Mouse (Mus musculus) forebrain, embryonic 11.5 days (tissue): ENCODE measurements around the gene Zfp709. TPM values are rescaled to one million over a fixed set of nuclear protein-coding genes. Genes with fewer than 3 reads are reported as not detected.
A peak's percentile ranks its signal among the peaks of the same experiment; 100 is the strongest.
"Not testable (repeated sequence)": the region's sequence is repeated elsewhere in the genome, so short reads cannot be mapped to it uniquely, and the experiment has no call there.

Experiments
- ATAC-seq: fragments of 200-750 bp; cut with Nextera tagmentation; replicated peaks from 2 replicates; pipeline ENCODE4 v1.8.0; 2017; ENCODE audit warnings: moderate TSS enrichment; ENCODE audit not compliant: low FRiP score
- DNase-seq: peaks from one replicate; pipeline ENCODE4 v3.0.0-alpha.2; 2017; ENCODE audit warnings: low spot score
- H3K27ac ChIP-seq: fragments of 300-500 bp; sonication (generic); 2 replicates; pipeline ENCODE4 v1.5.1; 2014; ENCODE audit warnings: low read depth, low read length
- H3K27me3 ChIP-seq: fragments of 300-500 bp; sonication (generic); 2 replicates; pipeline ENCODE4 v1.6.1; 2014; ENCODE audit warnings: mild to moderate bottlenecking, low read length, mixed read lengths; ENCODE audit not compliant: control insufficient read depth, insufficient read depth
- H3K36me3 ChIP-seq: fragments of 300-500 bp; sonication (generic); 2 replicates; pipeline ENCODE4 v1.6.1; 2014; ENCODE audit warnings: mild to moderate bottlenecking, low read length, moderate library complexity, mixed read lengths; ENCODE audit not compliant: control insufficient read depth, insufficient read depth
- H3K4me1 ChIP-seq: fragments of 300-500 bp; sonication (generic); replicated peaks from 2 replicates; pipeline ENCODE4 v1.6.1; 2014; ENCODE audit warnings: low read length, mixed read lengths; ENCODE audit not compliant: control insufficient read depth, insufficient read depth
- H3K4me2 ChIP-seq: fragments of 300-500 bp; sonication (generic); 2 replicates; pipeline ENCODE4 v1.6.1; 2014; ENCODE audit warnings: low read depth, mild to moderate bottlenecking, low read length, moderate library complexity, mixed read lengths; ENCODE audit not compliant: severe bottlenecking
- H3K4me3 ChIP-seq: fragments of 300-500 bp; sonication (generic); 2 replicates; pipeline ENCODE4 v1.5.1; 2014; ENCODE audit warnings: low read depth, low read length
- H3K9ac ChIP-seq: fragments of 300-500 bp; sonication (generic); 2 replicates; pipeline ENCODE4 v1.6.1; 2014; ENCODE audit warnings: low read length
- H3K9me3 ChIP-seq: fragments of 300-500 bp; sonication (generic); 2 replicates; pipeline ENCODE4 v1.6.1; 2016; ENCODE audit warnings: low read length, mixed read lengths; ENCODE audit not compliant: control insufficient read depth
- WGBS: fragments of 180-500 bp; shearing (Covaris S2); extraction: QIAGEN DNeasy Blood & Tissue Kit; methylation state at CpG from one replicate; pipeline ENCODE4 v1.1.7; 2014; 5-methylcytosine and 5-hydroxymethylcytosine counted together
- polyA plus RNA-seq: library from polyadenylated mRNA; unstranded; fragments of >200 nt; fragmentation: Nextera tagmentation; extraction: Ambion mirVana; gene quantifications from 2 replicates; pipeline ENCODE4 v1.2.1, GENCODE M21; 2014

The Zfp709 gene
- polyA plus RNA-seq, 1 experiment from 2014 or later = 5.8 TPM

- DNase-seq, H3K27ac ChIP-seq, H3K4me1 ChIP-seq, H3K9ac ChIP-seq, H3K9me3 ChIP-seq, H3K4me3 ChIP-seq, H3K4me2 ChIP-seq, H3K36me3 ChIP-seq, H3K27me3 ChIP-seq: not testable (repeated sequence)
- ATAC-seq = peak; percentile 49; the same call in 1 of the 2 replicates
- WGBS = 82% methylated on average over 7 of the region's 10 CpGs
These were observed 25.0 kb upstream of the Zfp709 start for GRCm38 (mm10) chr8:71856630-71857328.

DNA sequence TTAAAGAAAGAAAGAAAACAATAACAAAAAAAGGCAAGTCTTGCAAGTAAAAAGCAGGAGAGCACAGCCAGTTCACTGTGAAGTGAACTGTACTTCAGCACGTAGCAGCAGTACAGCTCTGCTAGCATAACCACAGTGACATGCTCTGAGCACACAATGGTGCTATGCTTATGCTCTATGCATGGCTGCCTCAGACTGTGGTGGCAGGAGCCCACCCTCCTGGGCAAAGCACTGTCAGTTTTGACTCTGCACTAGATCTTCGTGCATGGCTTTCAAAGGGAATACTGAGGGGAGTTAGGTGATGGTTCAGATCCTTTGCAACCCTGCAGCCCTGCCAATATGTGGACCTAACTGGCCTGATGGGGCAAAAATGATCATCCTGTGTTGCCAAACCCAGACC, 24.5 kb upstream of the Zfp709 start:
- H3K36me3 ChIP-seq, H3K4me1 ChIP-seq, DNase-seq, H3K9me3 ChIP-seq, H3K4me2 ChIP-seq, H3K27ac ChIP-seq, H3K27me3 ChIP-seq, H3K9ac ChIP-seq, H3K4me3 ChIP-seq: not testable (repeated sequence)
- peak; percentile 51; the same call in 1 of the 2 replicates for ATAC-seq
- WGBS = 78% methylated on average over 2 of the region's 2 CpGs

DNA sequence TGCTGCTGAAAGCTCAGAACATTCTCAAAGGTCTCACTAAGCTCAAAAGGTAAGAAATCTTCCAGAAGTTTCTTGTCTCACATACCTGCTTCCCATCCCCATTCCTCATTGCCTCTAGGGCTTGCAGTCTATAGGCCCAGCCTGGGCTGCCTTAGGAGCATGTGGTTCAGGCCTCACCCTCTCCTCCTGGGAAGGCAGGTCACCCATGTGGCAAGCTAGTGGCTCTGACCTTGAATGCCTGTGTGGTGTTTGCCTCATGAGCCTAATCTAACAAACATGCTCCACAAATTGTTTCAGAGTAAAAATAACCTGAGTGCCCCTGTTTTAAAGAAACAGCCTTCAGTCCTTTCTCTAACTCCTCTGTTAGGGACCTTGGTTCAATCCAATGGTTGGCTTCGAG, 20.3 kb upstream of the Zfp709 start:
- H3K27me3 ChIP-seq, H3K4me1 ChIP-seq, H3K4me3 ChIP-seq, H3K27ac ChIP-seq, H3K36me3 ChIP-seq, DNase-seq, ATAC-seq, H3K9ac ChIP-seq, H3K9me3 ChIP-seq, H3K4me2 ChIP-seq: not testable (repeated sequence)
- 87% methylated on average over 1 of the region's 1 CpGs for WGBS

DNA sequence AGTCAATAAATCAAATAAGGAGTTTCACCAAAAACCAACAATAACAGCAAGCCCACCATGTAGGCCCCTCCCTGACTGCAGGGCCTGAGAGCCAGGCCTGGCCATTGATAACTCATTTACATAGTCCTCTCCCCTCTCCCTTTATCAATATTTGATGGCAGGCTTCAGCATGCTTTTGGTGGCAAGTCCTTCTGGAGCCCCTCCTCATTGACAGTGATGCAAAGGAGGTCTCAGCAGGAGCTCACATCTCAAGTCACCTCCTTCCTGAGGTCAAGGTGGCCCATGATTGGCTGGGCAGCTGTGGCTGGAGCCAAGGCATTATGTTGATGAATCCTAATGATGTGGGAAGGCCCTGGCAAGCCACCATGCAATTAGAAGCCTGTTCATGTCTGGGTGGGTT, 19.8 kb upstream of the Zfp709 start:
- DNase-seq, H3K4me2 ChIP-seq, ATAC-seq, H3K4me1 ChIP-seq, H3K27me3 ChIP-seq, H3K36me3 ChIP-seq, H3K4me3 ChIP-seq, H3K9me3 ChIP-seq, H3K9ac ChIP-seq, H3K27ac ChIP-seq: not testable (repeated sequence)

DNA sequence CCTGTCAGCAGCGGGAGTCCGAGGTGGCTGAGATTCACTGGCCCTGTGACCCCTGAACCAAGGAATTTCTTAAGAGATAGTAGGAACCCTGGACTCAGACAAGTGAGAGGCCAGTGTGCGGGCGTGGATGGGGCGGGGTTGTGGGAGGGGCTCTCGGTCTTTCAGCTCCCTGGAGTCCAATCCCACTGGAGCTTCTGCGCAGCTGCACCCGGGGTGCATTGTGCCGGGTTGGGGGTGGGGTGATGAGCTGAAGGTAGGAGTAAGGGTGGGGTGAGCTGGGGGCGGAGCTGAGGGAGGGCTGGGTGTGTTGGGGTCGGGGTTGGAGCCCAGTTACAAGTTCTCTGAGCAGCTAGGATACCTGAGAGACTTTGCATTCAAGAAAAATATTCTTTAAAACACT, 18.8 kb downstream of the Zfp709 start:
- H3K27me3 ChIP-seq, H3K9me3 ChIP-seq, H3K36me3 ChIP-seq, H3K4me1 ChIP-seq, H3K4me2 ChIP-seq, H3K4me3 ChIP-seq, ATAC-seq, H3K9ac ChIP-seq, DNase-seq, H3K27ac ChIP-seq: not testable (repeated sequence)
- WGBS = 42% methylated on average over 11 of the region's 11 CpGs

DNA sequence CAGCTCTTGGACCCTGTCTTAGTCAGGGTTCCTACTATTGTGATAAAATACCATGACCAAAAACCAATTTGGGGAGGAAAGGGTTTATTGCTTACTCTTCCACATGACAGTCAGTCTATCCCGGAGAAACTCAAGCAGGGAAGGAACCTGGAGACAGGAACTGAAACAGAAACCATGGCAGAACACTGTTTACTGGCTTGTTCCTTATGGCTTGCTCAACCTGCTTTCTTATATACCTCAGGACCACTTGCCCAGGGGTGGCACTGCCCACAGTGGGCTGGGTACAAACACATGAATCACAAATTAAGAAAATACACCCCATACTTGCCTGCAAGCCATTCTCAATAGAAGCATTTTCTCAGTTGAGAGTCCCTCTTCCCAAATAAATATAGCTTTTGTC, 21.3 kb downstream of the Zfp709 start:
- ATAC-seq, H3K27me3 ChIP-seq, H3K4me3 ChIP-seq, H3K4me1 ChIP-seq, H3K9ac ChIP-seq, H3K9me3 ChIP-seq, H3K27ac ChIP-seq, DNase-seq, H3K36me3 ChIP-seq, H3K4me2 ChIP-seq: not testable (repeated sequence)
- 83% methylated on average over 1 of the region's 1 CpGs for WGBS

DNA sequence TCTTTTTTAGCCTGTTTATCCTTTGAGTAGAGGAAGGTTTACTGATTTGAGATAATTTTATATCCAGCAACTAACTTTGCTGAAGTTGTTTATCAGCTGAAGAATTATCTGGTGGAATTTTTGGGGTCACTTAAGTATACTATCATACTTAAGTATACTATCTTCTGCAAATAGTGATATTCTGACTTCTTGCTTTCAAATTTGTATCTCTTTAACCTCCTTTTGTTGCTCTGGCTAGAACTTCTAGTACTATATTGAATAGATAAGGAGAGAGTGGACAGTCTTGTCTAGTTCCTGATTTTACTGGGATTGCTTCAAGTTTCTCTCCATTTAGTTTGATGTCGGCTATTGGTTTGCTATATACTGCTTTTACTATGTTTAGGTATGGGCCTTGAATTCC, 25.0 kb downstream of the Zfp709 start:
- no peak overlapping the region for H3K27ac ChIP-seq
- no peaks in the 10 kb centered on the region for H3K36me3 ChIP-seq
- ATAC-seq (no peak), DNase-seq (no peak)
- H3K4me1 ChIP-seq = no peaks in the 10 kb centered on the region
- WGBS = 89% methylated on average over 1 of the region's 1 CpGs
- no peak overlapping the region for H3K4me2 ChIP-seq
- H3K9me3 ChIP-seq = no peaks in the 10 kb centered on the region
- H3K4me3 ChIP-seq = no peak overlapping the region
- H3K9ac ChIP-seq = no peak overlapping the region
- no peaks in the 10 kb centered on the region for H3K27me3 ChIP-seq

DNA sequence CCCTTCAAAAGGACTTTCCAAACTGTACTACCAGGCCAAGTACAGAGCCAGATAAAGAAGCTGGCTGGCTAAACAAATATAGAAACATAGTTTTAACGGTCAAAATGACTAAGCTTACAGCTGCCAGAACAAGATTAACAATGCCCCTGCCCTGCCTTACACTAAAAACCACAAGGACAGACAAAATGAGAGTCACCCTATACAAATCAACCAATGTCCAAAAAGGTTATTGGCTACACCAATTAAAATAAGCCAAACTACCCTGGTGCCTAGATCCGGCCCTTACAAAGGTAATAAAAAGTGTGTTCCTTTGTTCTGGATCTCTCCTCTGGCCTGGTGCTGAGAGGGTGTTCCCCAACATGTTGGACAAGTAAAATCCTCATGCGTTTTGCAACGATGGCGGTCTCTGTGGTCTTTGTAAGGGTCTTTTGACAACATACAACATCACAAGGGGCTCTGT, 26.0 kb downstream of the Zfp709 start:
- WGBS = 95% methylated on average over 5 of the region's 5 CpGs
- Histone ChIP-seq H3K9ac (peak overlapping the region; percentile 89; the same call in 1 of the 2 replicates), H3K4me2 (peak overlapping the region; percentile 63; the same call in 1 of the 2 replicates), H3K36me3 (no peaks in the 10 kb centered on the region), H3K27me3 (no peaks in the 10 kb centered on the region), H3K4me3 (peak overlapping the region; percentile 60; the same call in 1 of the 2 replicates), H3K9me3 (no peaks in the 10 kb centered on the region), H3K27ac (peak overlapping the region; percentile 93; the same call in 1 of the 2 replicates), H3K4me1 (no peaks in the 10 kb centered on the region)
- ATAC-seq = no peak
- DNase-seq = peak; percentile 50
